Mouse (Mus musculus) CD4-positive helper T cell, adult 2 months (primary cell): ENCODE data around the gene Ddx58.

ENCODE experiments used
- DNase-seq: peaks from one replicate; pipeline ENCODE4 v3.0.0-alpha.2; 2012; ENCODE audit warnings: low read depth, missing footprints, low spot score

The Ddx58 gene

GRCm38 (mm10) chr4:40239409-40240271, at the start of gene Ddx58:
Gene Ddx58 (minus strand): TSS chr4:40239828.
- peak; percentile 77 for DNase-seq

GRCm38 (mm10) chr4:40289046-40289445, 49.4 kb upstream of the Ddx58 start:
- no peak for DNase-seq

- no peak for DNase-seq
Measured at GRCm38 (mm10) chr4:40287415-40287814, 47.8 kb upstream of the Ddx58 start.

- peak; percentile 72 for DNase-seq
Measured at GRCm38 (mm10) chr4:40285582-40285981, 46.0 kb upstream of the Ddx58 start.

- DNase-seq: peak; percentile 95
Measured at GRCm38 (mm10) chr4:40279276-40279900, 39.8 kb upstream of the Ddx58 start, which contains the start of gene Ndufb6. Gene Ndufb6 (minus strand): TSS chr4:40279421.

GRCm38 (mm10) chr4:40278880-40279275, 39.2 kb upstream of the Ddx58 start:
- DNase-seq: no peak

GRCm38 (mm10) chr4:40269430-40270032, 29.9 kb upstream of the Ddx58 start, which contains the start of the genes Smim27 and Topors:
Gene Smim27 (plus strand): TSS chr4:40269579.
Gene Topors (minus strand): TSS chr4:40269850.
- peak; percentile 96 for DNase-seq

GRCm38 (mm10) chr4:40268835-40269234, 29.2 kb upstream of the Ddx58 start:
- no peak for DNase-seq

GRCm38 (mm10) chr4:40268204-40268813, 28.7 kb upstream of the Ddx58 start:
- DNase-seq: peak; percentile 91

- DNase-seq: no peak
Measured at GRCm38 (mm10) chr4:40267681-40268080, 28.1 kb upstream of the Ddx58 start.

- DNase-seq: no peak
Measured at GRCm38 (mm10) chr4:40264321-40264720, 24.7 kb upstream of the Ddx58 start.

- DNase-seq: no peak
Measured at GRCm38 (mm10) chr4:40254385-40255103, 14.9 kb upstream of the Ddx58 start.

GRCm38 (mm10) chr4:40253766-40254165, 14.1 kb upstream of the Ddx58 start:
- DNase-seq: no peak

- no peak for DNase-seq
Measured at GRCm38 (mm10) chr4:40250984-40251383, 11.4 kb upstream of the Ddx58 start.

GRCm38 (mm10) chr4:40244035-40244434, 4.4 kb upstream of the Ddx58 start:
- peak; percentile 31 for DNase-seq

- DNase-seq: no peak
Measured at GRCm38 (mm10) chr4:40243006-40243405, 3.4 kb upstream of the Ddx58 start.

- DNase-seq: no peak
Measured at GRCm38 (mm10) chr4:40241928-40242327, 2.3 kb upstream of the Ddx58 start.

GRCm38 (mm10) chr4:40240272-40240744, 680 bp upstream of the Ddx58 start:
- peak; percentile 19 for DNase-seq

- peak; percentile 81 for DNase-seq
Measured at GRCm38 (mm10) chr4:40238483-40239408, 882 bp downstream of the Ddx58 start.

GRCm38 (mm10) chr4:40236829-40237228, 2.8 kb downstream of the Ddx58 start:
- peak; percentile 14 for DNase-seq
